Mouse (Mus musculus) c-Kit-positive CD71-positive TER-119-negative erythroid progenitor cells, embryonic 14.5 days (primary cell): ENCODE measurements around the gene Dthd1.

ENCODE experiments used
- DNase-seq: peaks from one replicate; pipeline ENCODE4 v3.0.0-alpha.2; 2013; ENCODE audit warnings: low read depth

Gene Dthd1

DNA sequence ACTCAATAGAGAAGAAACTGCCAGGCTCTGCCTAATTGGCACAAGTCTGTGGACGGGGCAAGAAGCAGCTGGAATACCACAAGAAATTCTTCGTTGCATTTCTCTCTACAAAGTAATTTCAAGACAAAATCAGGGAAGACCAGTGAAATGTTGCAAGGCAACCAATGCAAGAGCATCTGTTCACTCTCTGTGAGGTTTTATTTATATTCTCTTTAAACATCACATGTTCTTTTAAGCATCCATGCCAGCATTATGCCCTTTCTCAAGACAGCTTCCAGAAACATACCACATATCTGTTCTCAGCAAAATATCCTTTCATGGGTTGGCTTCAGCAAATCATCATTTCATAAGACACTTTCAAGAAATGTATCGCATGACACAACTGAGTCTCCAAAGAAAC is 50.7 kb downstream of the Dthd1 start:
- DNase-seq: no peak

DNA sequence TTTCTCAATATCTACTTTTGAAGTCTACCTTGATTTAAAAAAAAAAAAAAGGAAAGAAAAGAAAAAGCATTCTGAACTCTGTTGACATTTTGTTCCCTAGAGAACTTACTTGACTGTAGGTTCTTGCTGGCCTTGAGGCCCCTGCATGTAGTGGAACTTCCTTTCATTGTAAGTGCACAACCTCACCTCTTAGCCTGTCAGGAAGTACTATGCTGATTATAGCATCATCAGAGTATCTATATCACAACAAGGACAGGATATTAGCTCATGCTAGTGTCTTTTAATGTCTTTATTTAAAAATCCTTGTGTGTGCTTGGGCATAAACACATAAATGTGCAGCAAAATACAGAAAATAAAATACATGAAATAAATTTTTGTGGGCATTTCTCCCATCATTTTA is 53.4 kb downstream of the Dthd1 start:
- no peak for DNase-seq

DNA sequence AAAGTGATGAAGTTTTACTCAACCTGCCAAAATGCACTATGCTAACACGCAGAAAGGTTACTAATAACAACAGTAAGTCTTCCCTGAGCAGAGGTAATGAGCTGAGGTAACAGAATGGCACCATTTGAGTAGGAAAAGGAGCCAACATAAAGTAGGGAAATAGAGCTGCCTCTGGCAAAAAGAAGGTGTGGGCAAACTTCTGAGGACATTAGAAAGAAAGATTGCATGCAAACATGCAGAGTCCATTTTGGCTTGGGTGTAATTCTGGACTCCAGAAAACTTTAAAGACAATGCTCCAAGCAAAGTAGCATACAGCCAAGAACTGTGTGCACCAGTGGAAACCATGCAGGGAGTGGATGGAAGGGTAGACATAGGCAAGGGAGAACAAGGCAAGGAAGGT is 65.9 kb downstream of the Dthd1 start:
- DNase-seq: no peak

DNA sequence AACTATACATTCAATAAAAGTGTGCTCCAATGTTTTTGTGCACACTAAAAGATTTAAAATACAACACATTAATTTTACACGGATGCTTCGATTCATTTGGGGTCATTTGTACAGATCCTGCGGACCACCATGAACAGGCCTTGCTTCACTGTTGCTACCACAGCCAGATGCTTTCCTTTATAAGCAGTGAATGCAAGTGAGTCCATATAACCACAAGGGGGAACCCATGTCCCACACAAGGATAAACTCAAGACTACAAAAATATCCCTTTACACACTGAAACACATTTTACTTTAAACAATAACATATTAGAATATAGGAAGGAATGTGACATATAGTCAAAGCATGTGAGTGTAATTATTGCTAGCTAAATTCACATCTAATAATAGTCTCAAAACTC is 81.7 kb downstream of the Dthd1 start:
- no peak for DNase-seq

DNA sequence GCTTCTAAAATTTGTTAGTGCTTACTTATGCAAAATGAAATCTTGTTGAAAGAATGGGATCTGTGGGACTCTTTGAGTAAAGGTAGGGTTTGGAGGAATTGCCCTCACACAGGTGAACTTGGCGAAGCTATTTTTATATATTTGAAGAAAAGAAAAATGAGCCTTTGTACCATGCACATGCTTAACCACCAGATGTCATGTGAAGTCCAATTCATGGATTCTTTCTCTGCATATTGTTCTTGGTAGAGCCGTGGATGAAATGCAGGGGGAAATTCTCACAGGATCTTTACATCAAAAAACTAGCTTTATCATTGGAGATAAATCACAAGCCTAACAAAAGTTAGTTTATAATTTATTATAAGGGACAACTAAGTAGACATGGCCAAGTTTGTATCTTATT is 93.3 kb downstream of the Dthd1 start:
- no peak for DNase-seq

DNA sequence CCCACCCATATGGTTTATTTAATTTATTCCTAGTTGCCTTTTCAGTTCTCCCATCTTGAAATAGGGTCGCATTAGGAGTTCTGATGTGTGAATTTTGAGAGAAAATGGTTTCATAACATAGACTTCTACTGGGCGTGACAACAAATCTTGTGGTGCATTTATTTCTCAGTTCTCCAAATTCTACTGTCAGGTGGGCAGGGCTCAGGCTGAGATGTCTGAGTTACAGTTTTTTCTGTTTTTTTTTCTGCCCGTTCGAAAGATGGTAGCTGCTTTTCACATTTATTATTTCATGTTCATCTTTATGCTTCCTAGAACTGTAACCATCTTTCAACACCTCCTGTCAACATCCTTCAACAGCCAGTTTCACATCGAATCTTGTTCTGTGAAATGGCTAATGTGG is 95.5 kb downstream of the Dthd1 start:
- no peak for DNase-seq

DNA sequence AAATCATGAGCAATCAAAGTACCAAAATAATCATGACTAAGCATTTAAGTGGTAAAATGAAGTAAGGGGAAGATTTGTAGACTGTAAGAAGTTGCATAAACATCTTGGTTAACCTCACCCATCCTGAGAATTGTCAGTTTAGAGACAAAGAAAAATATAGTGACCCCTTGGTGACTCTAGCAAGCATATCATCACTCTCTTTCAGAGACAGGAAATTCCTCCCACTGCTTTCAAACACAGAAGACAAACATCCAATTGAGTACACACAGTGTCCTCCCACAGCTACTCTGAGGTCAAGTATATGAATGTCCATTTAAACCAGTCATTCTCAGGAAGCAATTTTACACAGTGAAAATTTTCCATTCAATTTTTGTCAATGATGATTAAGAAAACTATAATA is 111.0 kb downstream of the Dthd1 start:
- DNase-seq: no peak
